8 mouse cellular contexts compared by ENCODE assay signal in genomic region chr11:96294245-96295091, GRCm38 (mm10). TPM values are rescaled to one million over a fixed set of nuclear protein-coding genes. Genes with fewer than 3 reads are reported as not detected.
A peak's percentile ranks its signal among the peaks of the same experiment; 100 is the strongest.
DNase-seq lines count a peak whose midpoint lies in the region; ATAC-seq and TF ChIP-seq lines count a peak whose summit lies in the region.

No protein-coding gene starts in this region.

- peak; percentile 84 for DNase-seq in forebrain, embryonic 14.5 days (ENCODE audit: low spot score)
- DNase-seq in cerebellum, postnatal 25 days: peak; percentile 49 to 72
- DNase-seq in heart, postnatal 4 days: peak; percentile 83
- DNase-seq in kidney, postnatal 4 days: peak; percentile 95 to 96

- peaks cover 99% of the 10 kb centered on the region for H3K27me3 ChIP-seq in forebrain, embryonic 14.5 days (replicated peaks; ENCODE audit: control insufficient read depth, insufficient read depth, low read length)
- H3K27me3 ChIP-seq in forebrain, embryonic 13.5 days: peaks cover 99% of the 10 kb centered on the region
- H3K27me3 ChIP-seq in E14TG2a.4 (ENCODE audit: insufficient read depth, low read length): peaks cover 99% of the 10 kb centered on the region
- H3K27me3 ChIP-seq in stomach, embryonic 15.5 days (replicated peaks): peaks cover 80% of the 10 kb centered on the region

- no peak for ATAC-seq in forebrain, embryonic 14.5 days
- no peak for ATAC-seq in forebrain, embryonic 13.5 days
- ATAC-seq in megakaryocyte progenitor cell, adult 5-6 weeks (replicated peaks; ENCODE audit: poor library complexity): peak; percentile 89
- ATAC-seq in stomach, embryonic 15.5 days (ENCODE audit: insufficient read depth, low FRiP score, low read depth): no peak

- no peak overlapping the region for H3K27ac ChIP-seq in forebrain, embryonic 14.5 days (ENCODE audit: low read depth, low read length)
- no peak overlapping the region for H3K27ac ChIP-seq in forebrain, embryonic 13.5 days
- no peak overlapping the region for H3K27ac ChIP-seq in stomach, embryonic 15.5 days

- no peaks in the 10 kb centered on the region for H3K36me3 ChIP-seq in forebrain, embryonic 14.5 days (ENCODE audit: control insufficient read depth, insufficient read depth, low read length)
- no peaks in the 10 kb centered on the region for H3K36me3 ChIP-seq in forebrain, embryonic 13.5 days (ENCODE audit: poor library complexity, severe bottlenecking)
- no peaks in the 10 kb centered on the region for H3K36me3 ChIP-seq in E14TG2a.4 (ENCODE audit: insufficient read depth, low read length)
- H3K36me3 ChIP-seq in stomach, embryonic 15.5 days: no peaks in the 10 kb centered on the region

- H3K4me3 ChIP-seq in forebrain, embryonic 14.5 days (ENCODE audit: low read depth, low read length): no peak overlapping the region
- H3K4me3 ChIP-seq in forebrain, embryonic 13.5 days: no peak overlapping the region
- no peak overlapping the region for H3K4me3 ChIP-seq in E14TG2a.4 (replicated peaks; ENCODE audit: low read length)
- H3K4me3 ChIP-seq in stomach, embryonic 15.5 days (replicated peaks): peak overlapping the region; percentile 45

- TF ChIP-seq CTCF in E14TG2a.4 (conservative IDR thresholded peaks at IDR 0.05; ENCODE audit: low read length): peak; percentile 61

- no peak overlapping the region for H3K4me2 ChIP-seq in forebrain, embryonic 14.5 days (ENCODE audit: low read length)
- H3K4me2 ChIP-seq in forebrain, embryonic 13.5 days: no peak overlapping the region
- H3K4me2 ChIP-seq in stomach, embryonic 15.5 days: peak overlapping the region; percentile 51

- H3K9ac ChIP-seq in forebrain, embryonic 14.5 days (ENCODE audit: low read length): no peak overlapping the region
- H3K9ac ChIP-seq in forebrain, embryonic 13.5 days: no peak overlapping the region
- no peak overlapping the region for H3K9ac ChIP-seq in stomach, embryonic 15.5 days

- H3K9me3 ChIP-seq in forebrain, embryonic 14.5 days (replicated peaks; ENCODE audit: control insufficient read depth, low read length): no peaks in the 10 kb centered on the region
- no peaks in the 10 kb centered on the region for H3K9me3 ChIP-seq in forebrain, embryonic 13.5 days (replicated peaks)
- no peaks in the 10 kb centered on the region for H3K9me3 ChIP-seq in E14TG2a.4 (ENCODE audit: low read length)
- H3K9me3 ChIP-seq in stomach, embryonic 15.5 days: no peaks in the 10 kb centered on the region

- WGBS in forebrain, embryonic 14.5 days: under 1% methylated on average over 32 of the region's 32 CpGs
- under 1% methylated on average over 32 of the region's 32 CpGs for WGBS in forebrain, embryonic 13.5 days
- 2% methylated on average over 32 of the region's 32 CpGs for WGBS in stomach, embryonic 15.5 days

- no peaks in the 10 kb centered on the region for H3K4me1 ChIP-seq in forebrain, embryonic 14.5 days (ENCODE audit: control insufficient read depth, insufficient read depth, low read length)
- H3K4me1 ChIP-seq in forebrain, embryonic 13.5 days: no peaks in the 10 kb centered on the region
- peaks cover 50% of the 10 kb centered on the region for H3K4me1 ChIP-seq in E14TG2a.4 (replicated peaks; ENCODE audit: low read depth, low read length)
- H3K4me1 ChIP-seq in stomach, embryonic 15.5 days: peaks cover 6% of the 10 kb centered on the region

RNA-seq across cellular contexts. Expression of gene Hoxb6, which starts 2.2 kb away (rescaled TPM):
- not detected in 2 replicates for polyA plus RNA-seq in forebrain, embryonic 14.5 days (2014; fragmentation: Nextera tagmentation; extraction: Ambion mirVana)
- polyA plus RNA-seq in forebrain, embryonic 13.5 days (2015; fragmentation: Nextera tagmentation; extraction: Ambion mirVana): not detected in 2 replicates
- not detected for total RNA-seq in heart, postnatal 4 days (2021)
- not detected in 2 replicates for total RNA-seq in megakaryocyte progenitor cell, adult 5-6 weeks (2015)
- 0.30 TPM in 1 of 2 replicates, not detected in the other for total RNA-seq in megakaryocyte progenitor cell, adult 5-6 weeks (2017)
- 7.5 and 10.7 TPM in 2 replicates for polyA plus RNA-seq in stomach, embryonic 15.5 days (2015; fragmentation: Nextera tagmentation; extraction: Ambion mirVana)

RNA-seq across cellular contexts. Expression of gene Hoxb7, which starts 8.0 kb away (rescaled TPM):
- not detected in 2 replicates for polyA plus RNA-seq in forebrain, embryonic 14.5 days (2014; fragmentation: Nextera tagmentation; extraction: Ambion mirVana)
- polyA plus RNA-seq in forebrain, embryonic 13.5 days (2015; fragmentation: Nextera tagmentation; extraction: Ambion mirVana): not detected in 2 replicates
- under 1 TPM in 1 of 2 experiments, not detected in 1; 0.24 TPM for total RNA-seq in heart, postnatal 4 days (2021)
- total RNA-seq in megakaryocyte progenitor cell, adult 5-6 weeks (2015): not detected in 2 replicates
- not detected in 2 replicates for total RNA-seq in megakaryocyte progenitor cell, adult 5-6 weeks (2017)
- 7.0 and 9.1 TPM in 2 replicates for polyA plus RNA-seq in stomach, embryonic 15.5 days (2015; fragmentation: Nextera tagmentation; extraction: Ambion mirVana)

RNA-seq across cellular contexts. Expression of gene Hoxb5, which starts 8.7 kb away (rescaled TPM):
- 0.15 TPM in 1 of 2 replicates, not detected in the other for polyA plus RNA-seq in forebrain, embryonic 14.5 days (2014; fragmentation: Nextera tagmentation; extraction: Ambion mirVana)
- 0.09 TPM in 1 of 2 replicates, not detected in the other for polyA plus RNA-seq in forebrain, embryonic 13.5 days (2015; fragmentation: Nextera tagmentation; extraction: Ambion mirVana)
- total RNA-seq in heart, postnatal 4 days (2021): under 1 TPM in 1 of 2 experiments, not detected in 1; 0.32 TPM
- total RNA-seq in megakaryocyte progenitor cell, adult 5-6 weeks (2015): 0.07 and 0.44 TPM in 2 replicates
- total RNA-seq in megakaryocyte progenitor cell, adult 5-6 weeks (2017): 0.14 TPM in 1 of 2 replicates, not detected in the other
- 17.6 and 17.9 TPM in 2 replicates for polyA plus RNA-seq in stomach, embryonic 15.5 days (2015; fragmentation: Nextera tagmentation; extraction: Ambion mirVana)

RNA-seq across cellular contexts. Expression of gene Hoxb8, which starts 12.8 kb away (rescaled TPM):
- polyA plus RNA-seq in forebrain, embryonic 14.5 days (2014; fragmentation: Nextera tagmentation; extraction: Ambion mirVana): not detected in 2 replicates
- polyA plus RNA-seq in forebrain, embryonic 13.5 days (2015; fragmentation: Nextera tagmentation; extraction: Ambion mirVana): not detected in 2 replicates
- not detected for total RNA-seq in heart, postnatal 4 days (2021)
- not detected in 2 replicates for total RNA-seq in megakaryocyte progenitor cell, adult 5-6 weeks (2015)
- total RNA-seq in megakaryocyte progenitor cell, adult 5-6 weeks (2017): not detected in 2 replicates
- polyA plus RNA-seq in stomach, embryonic 15.5 days (2015; fragmentation: Nextera tagmentation; extraction: Ambion mirVana): 1.1 and 1.9 TPM in 2 replicates

RNA-seq across cellular contexts. Expression of gene Hoxb9, which starts 23.2 kb away (rescaled TPM):
- polyA plus RNA-seq in forebrain, embryonic 14.5 days (2014; fragmentation: Nextera tagmentation; extraction: Ambion mirVana): not detected in 2 replicates
- not detected in 2 replicates for polyA plus RNA-seq in forebrain, embryonic 13.5 days (2015; fragmentation: Nextera tagmentation; extraction: Ambion mirVana)
- total RNA-seq in heart, postnatal 4 days (2021): not detected
- not detected in 2 replicates for total RNA-seq in megakaryocyte progenitor cell, adult 5-6 weeks (2015)
- total RNA-seq in megakaryocyte progenitor cell, adult 5-6 weeks (2017): not detected in 2 replicates
- polyA plus RNA-seq in stomach, embryonic 15.5 days (2015; fragmentation: Nextera tagmentation; extraction: Ambion mirVana): 0.13 and 0.35 TPM in 2 replicates

Comparison
In these comparisons a context has a peak if more than half of its experiments do, and no peak if none do; other contexts are left out.
1. RNA of gene Hoxb5, which starts 8.7 kb away (polyA plus RNA-seq): 17.6 to 17.9 TPM in stomach, embryonic 15.5 days; 0.09 TPM in forebrain, embryonic 13.5 days and 0.15 TPM in forebrain, embryonic 14.5 days; every median in the first group is over 10 times any median in the second.
2. Peak in every context shown above with its lines, with median percentiles within 50 percentile points of each other: DNase-seq.